In the genomic region with DNA sequence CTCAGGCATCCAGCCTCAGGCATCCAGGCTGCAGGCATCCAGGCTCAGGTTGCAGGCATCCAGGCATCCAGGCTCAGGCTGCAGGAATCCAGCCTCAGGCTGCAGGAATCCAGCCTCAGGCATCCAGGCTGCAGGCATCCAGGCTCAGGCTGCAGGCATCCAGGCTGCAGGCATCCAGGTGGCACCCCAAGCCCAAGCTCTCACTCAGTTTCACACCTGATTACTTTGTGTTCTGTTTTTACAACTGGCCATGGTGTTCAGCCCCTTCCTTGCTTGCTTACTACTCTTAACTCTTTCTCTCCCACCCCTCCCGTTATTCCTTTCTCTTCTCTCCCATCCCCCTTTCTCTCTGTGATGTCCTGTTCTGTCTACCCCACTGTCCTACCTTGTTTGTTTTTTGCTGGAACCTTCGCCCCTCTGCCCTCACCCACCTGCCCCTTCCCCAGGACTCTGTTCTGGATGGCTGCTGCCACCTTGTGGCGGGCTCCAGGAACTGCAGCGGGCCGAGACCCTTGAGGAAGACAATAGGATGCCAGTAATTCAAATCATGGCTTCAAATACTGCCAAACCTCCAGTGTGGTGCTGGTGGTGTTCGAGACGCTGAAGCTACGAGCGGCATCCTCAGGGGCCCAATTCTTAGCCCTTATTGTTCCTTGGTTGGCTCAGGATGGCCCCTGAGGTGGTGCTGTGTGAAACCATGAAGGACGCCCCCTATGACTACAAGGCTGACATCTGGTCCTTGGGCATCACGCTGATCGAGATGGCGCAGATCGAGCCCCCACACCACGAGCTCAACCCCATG, we compare ENCODE assay signal across 8 mouse cellular contexts. TPM values are rescaled to one million over a fixed set of nuclear protein-coding genes. Genes with fewer than 3 reads are reported as not detected.
A peak's percentile ranks its signal among the peaks of the same experiment; 100 is the strongest.
DNase-seq lines count a peak whose midpoint lies in the region; ATAC-seq and TF ChIP-seq lines count a peak whose summit lies in the region.

No protein-coding gene starts in this region.

- no peaks in the 10 kb centered on the region for H3K4me1 ChIP-seq in bone marrow macrophage, adult 2 months (ENCODE audit: control insufficient read depth, insufficient read depth, low read length)
- H3K4me1 ChIP-seq in embryonic facial prominence, embryonic 15.5 days = peaks cover 16% of the 10 kb centered on the region
- no peaks in the 10 kb centered on the region for H3K4me1 ChIP-seq in heart, embryonic 16.5 days (ENCODE audit: control insufficient read depth, insufficient read depth, low read length)
- H3K4me1 ChIP-seq in lung, postnatal 0 days (ENCODE audit: insufficient read depth, low read depth, low read length) = no peaks in the 10 kb centered on the region

- no peaks in the 10 kb centered on the region for H3K27me3 ChIP-seq in embryonic facial prominence, embryonic 15.5 days
- no peaks in the 10 kb centered on the region for H3K27me3 ChIP-seq in heart, embryonic 16.5 days (ENCODE audit: control insufficient read depth, insufficient read depth, low read length)
- no peaks in the 10 kb centered on the region for H3K27me3 ChIP-seq in lung, postnatal 0 days (replicated peaks; ENCODE audit: insufficient read depth, low read length)

- no peaks in the 10 kb centered on the region for H3K9me3 ChIP-seq in embryonic facial prominence, embryonic 15.5 days (replicated peaks)
- no peaks in the 10 kb centered on the region for H3K9me3 ChIP-seq in heart, embryonic 16.5 days (replicated peaks; ENCODE audit: control insufficient read depth, low read length)
- H3K9me3 ChIP-seq in lung, postnatal 0 days (ENCODE audit: low read length) = no peaks in the 10 kb centered on the region

- H3K4me2 ChIP-seq in embryonic facial prominence, embryonic 15.5 days (replicated peaks) = no peak overlapping the region
- no peak overlapping the region for H3K4me2 ChIP-seq in heart, embryonic 16.5 days (ENCODE audit: low read depth, low read length)
- no peak overlapping the region for H3K4me2 ChIP-seq in lung, postnatal 0 days (replicated peaks; ENCODE audit: low read depth, low read length)

- peak; percentile 30; the same call in 1 of the 2 replicates for ATAC-seq in embryonic facial prominence, embryonic 15.5 days (ENCODE audit: insufficient number of reproducible peaks, low FRiP score, low TSS enrichment, low read depth)
- peak; percentile 52; the same call in 1 of the 2 replicates for ATAC-seq in heart, embryonic 16.5 days (replicated peaks; ENCODE audit: extremely low read depth, insufficient read depth, low FRiP score)
- ATAC-seq in lung, postnatal 0 days = no peak; the same call in 1 of the 2 replicates

- no peak for TF ChIP-seq EP300 in lung, postnatal 0 days (IDR thresholded peaks at IDR 0.05)

- TF ChIP-seq POLR2A in bone marrow macrophage, adult 2 months (IDR thresholded peaks at IDR 0.05; ENCODE audit: borderline replicate concordance, low read depth, low read length) = no peak

- H3K4me3 ChIP-seq in bone marrow macrophage, adult 2 months (ENCODE audit: insufficient read depth, low read length) = no peak overlapping the region
- H3K4me3 ChIP-seq in embryonic facial prominence, embryonic 15.5 days (replicated peaks) = no peak overlapping the region
- H3K4me3 ChIP-seq in heart, embryonic 16.5 days (ENCODE audit: low read length) = no peak overlapping the region
- no peak overlapping the region for H3K4me3 ChIP-seq in lung, postnatal 0 days (ENCODE audit: low read depth, low read length)

- H3K36me3 ChIP-seq in embryonic facial prominence, embryonic 15.5 days = no peaks in the 10 kb centered on the region
- no peaks in the 10 kb centered on the region; the same call in 1 of the 2 replicates for H3K36me3 ChIP-seq in heart, embryonic 16.5 days (ENCODE audit: control insufficient read depth, insufficient read depth)
- H3K36me3 ChIP-seq in lung, postnatal 0 days (ENCODE audit: insufficient read depth, low read length) = no peaks in the 10 kb centered on the region

- DNase-seq in ES-CJ7 (ENCODE audit: low read depth, low spot score) = peak; percentile 69
- peak; percentile 76 to 84 for DNase-seq in kidney, postnatal 25 days
- DNase-seq in lung, postnatal 0 days (ENCODE audit: low spot score) = peak; percentile 62
- peak; percentile 85 for DNase-seq in retina, postnatal 1 day
- peak; percentile 70 for DNase-seq in urinary bladder, postnatal 14 days (ENCODE audit: low spot score)

- WGBS in embryonic facial prominence, embryonic 15.5 days = 31% methylated on average over 15 of the region's 15 CpGs
- WGBS in heart, embryonic 16.5 days = 31% methylated on average over 15 of the region's 15 CpGs
- 28% methylated on average over 15 of the region's 15 CpGs for whole genome bisulfite sequencing in lung, postnatal 0 days

- no peak overlapping the region for H3K27ac ChIP-seq in bone marrow macrophage, adult 2 months (ENCODE audit: insufficient read depth, low read depth, low read length)
- peak overlapping the region; percentile 34; the same call in 1 of the 2 replicates for H3K27ac ChIP-seq in embryonic facial prominence, embryonic 15.5 days (replicated peaks)
- H3K27ac ChIP-seq in heart, embryonic 16.5 days (ENCODE audit: low read length) = no peak overlapping the region
- H3K27ac ChIP-seq in lung, postnatal 0 days (ENCODE audit: low read length) = no peak overlapping the region

- H3K9ac ChIP-seq in embryonic facial prominence, embryonic 15.5 days = peak overlapping the region; percentile 15; the same call in 1 of the 2 replicates
- H3K9ac ChIP-seq in heart, embryonic 16.5 days (ENCODE audit: low read length) = peak overlapping the region; percentile 19; the same call in 1 of the 2 replicates
- no peak overlapping the region for H3K9ac ChIP-seq in lung, postnatal 0 days (replicated peaks; ENCODE audit: low read depth)

- TF ChIP-seq CTCF in bone marrow macrophage, adult 2 months (IDR thresholded peaks at IDR 0.05; ENCODE audit: low read depth, low read length) = peak; percentile 99
- TF ChIP-seq CTCF in lung, postnatal 0 days (IDR thresholded peaks at IDR 0.05) = peak; percentile 97

RNA-seq across cellular contexts. Expression of gene Fbxw11, which starts 54.2 kb away (rescaled TPM):
- polyA plus RNA-seq in bone marrow macrophage, adult 2 months (2012; ENCODE audit: insufficient read depth, insufficient read length, missing spikeins) = 44.3 and 47.9 TPM in 2 replicates
- polyA plus RNA-seq in embryonic facial prominence, embryonic 15.5 days (2015; fragmentation: Nextera tagmentation; extraction: Ambion mirVana) = 65.1 and 65.7 TPM in 2 replicates
- 63.5 and 70.5 TPM in 2 replicates for polyA plus RNA-seq in heart, embryonic 16.5 days (2015; fragmentation: Nextera tagmentation; extraction: Ambion mirVana)
- 46.6 and 54.2 TPM in 2 replicates for polyA plus RNA-seq in lung, postnatal 0 days (2015; fragmentation: Nextera tagmentation; extraction: Ambion mirVana)

RNA-seq across cellular contexts. Expression of gene Stk10, which starts 55.2 kb away (rescaled TPM):
- polyA plus RNA-seq in bone marrow macrophage, adult 2 months (2012; ENCODE audit: insufficient read depth, insufficient read length, missing spikeins) = 27.6 and 32.9 TPM in 2 replicates
- polyA plus RNA-seq in embryonic facial prominence, embryonic 15.5 days (2015; fragmentation: Nextera tagmentation; extraction: Ambion mirVana) = 3.5 and 3.7 TPM in 2 replicates
- 4.1 and 5.5 TPM in 2 replicates for polyA plus RNA-seq in heart, embryonic 16.5 days (2015; fragmentation: Nextera tagmentation; extraction: Ambion mirVana)
- 1.9 and 2.4 TPM in 2 replicates for polyA plus RNA-seq in lung, postnatal 0 days (2015; fragmentation: Nextera tagmentation; extraction: Ambion mirVana)

RNA-seq across cellular contexts. Expression of gene Efcab9, which starts 56.4 kb away (rescaled TPM):
- not detected in 2 replicates for polyA plus RNA-seq in bone marrow macrophage, adult 2 months (2012; ENCODE audit: insufficient read depth, insufficient read length, missing spikeins)
- 0.29 TPM in 1 of 2 replicates, not detected in the other for polyA plus RNA-seq in embryonic facial prominence, embryonic 15.5 days (2015; fragmentation: Nextera tagmentation; extraction: Ambion mirVana)
- polyA plus RNA-seq in heart, embryonic 16.5 days (2015; fragmentation: Nextera tagmentation; extraction: Ambion mirVana) = 0.40 and 0.56 TPM in 2 replicates
- 0.18 and 0.30 TPM in 2 replicates for polyA plus RNA-seq in lung, postnatal 0 days (2015; fragmentation: Nextera tagmentation; extraction: Ambion mirVana)
